Mouse (Mus musculus) frontal cortex, adult (tissue): ENCODE results near the gene Rffl.
"Not testable (repeated sequence)": the region's sequence is repeated elsewhere in the genome, so short reads cannot be mapped to it uniquely, and the experiment has no call there.

Source experiments
- ATAC-seq: cut with Nextera tagmentation; 2 replicates; pipeline ENCODE4 v1.9.2; 2017; ENCODE audit warnings: mild to moderate bottlenecking, moderate library complexity, mixed read lengths; ENCODE audit not compliant: low TSS enrichment

Rffl gene

GRCm38 (mm10) chr11:82845415-82846078, 25.5 kb downstream of the Rffl start:
- ATAC-seq: peak; percentile 84

GRCm38 (mm10) chr11:82844771-82845414, 26.1 kb downstream of the Rffl start:
- no peak for ATAC-seq

GRCm38 (mm10) chr11:82838511-82838910, 32.5 kb downstream of the Rffl start:
- peak; percentile 48; the same call in 1 of the 2 replicates for ATAC-seq

- no peak for ATAC-seq
Measured at GRCm38 (mm10) chr11:82837848-82838247, 33.2 kb downstream of the Rffl start.

- no peak for ATAC-seq
Measured at GRCm38 (mm10) chr11:82837192-82837591, 33.8 kb downstream of the Rffl start.

- peak; percentile 39; the same call in 1 of the 2 replicates for ATAC-seq
Measured at GRCm38 (mm10) chr11:82835616-82836432, 35.2 kb downstream of the Rffl start.

GRCm38 (mm10) chr11:82834359-82834758, 36.7 kb downstream of the Rffl start:
- not testable (repeated sequence) for ATAC-seq

GRCm38 (mm10) chr11:82833929-82834328, 37.1 kb downstream of the Rffl start:
- no peak for ATAC-seq

- ATAC-seq: not testable (repeated sequence)
Measured at GRCm38 (mm10) chr11:82832402-82832801, 38.6 kb downstream of the Rffl start.

GRCm38 (mm10) chr11:82831008-82831893, 39.8 kb downstream of the Rffl start:
- peak; percentile 44 for ATAC-seq

GRCm38 (mm10) chr11:82826818-82827217, 44.2 kb downstream of the Rffl start:
- no peak for ATAC-seq

GRCm38 (mm10) chr11:82820788-82821456, 50.1 kb downstream of the Rffl start:
- no peak for ATAC-seq

GRCm38 (mm10) chr11:82819350-82819749, 51.7 kb downstream of the Rffl start:
- no peak for ATAC-seq

- no peak for ATAC-seq
Measured at GRCm38 (mm10) chr11:82808485-82808884, 62.5 kb downstream of the Rffl start.

GRCm38 (mm10) chr11:82807370-82807769, 63.6 kb downstream of the Rffl start:
- ATAC-seq: no peak

GRCm38 (mm10) chr11:82806656-82807055, 64.4 kb downstream of the Rffl start:
- no peak for ATAC-seq

- ATAC-seq: no peak
Measured at GRCm38 (mm10) chr11:82783453-82783852, 87.6 kb downstream of the Rffl start.

GRCm38 (mm10) chr11:82782197-82782596, 88.8 kb downstream of the Rffl start:
- no peak for ATAC-seq

- peak; percentile 96 for ATAC-seq
Measured at GRCm38 (mm10) chr11:82780983-82781903, 89.8 kb downstream of the Rffl start, which contains the start of gene Lig3. Gene Lig3 (plus strand): TSS chr11:82781108.

GRCm38 (mm10) chr11:82780134-82780533, 90.9 kb downstream of the Rffl start:
- no peak for ATAC-seq
